Mouse (Mus musculus) activated CD4-positive, CD25-positive, alpha-beta regulatory T cell (primary cell): ENCODE data around the gene Prss42. TPM values are rescaled to one million over a fixed set of nuclear protein-coding genes. Genes with fewer than 3 reads are reported as not detected.

Experiments used
- polyA plus RNA-seq, 2 experiments: library from polyadenylated mRNA; unstranded; fragments of 100-300 nt; shearing (Covaris generic); gene quantifications; one replicate each; pipeline ENCODE4 v1.2.1; 2017

The Prss42 gene
- polyA plus RNA-seq: not detected

DNA sequence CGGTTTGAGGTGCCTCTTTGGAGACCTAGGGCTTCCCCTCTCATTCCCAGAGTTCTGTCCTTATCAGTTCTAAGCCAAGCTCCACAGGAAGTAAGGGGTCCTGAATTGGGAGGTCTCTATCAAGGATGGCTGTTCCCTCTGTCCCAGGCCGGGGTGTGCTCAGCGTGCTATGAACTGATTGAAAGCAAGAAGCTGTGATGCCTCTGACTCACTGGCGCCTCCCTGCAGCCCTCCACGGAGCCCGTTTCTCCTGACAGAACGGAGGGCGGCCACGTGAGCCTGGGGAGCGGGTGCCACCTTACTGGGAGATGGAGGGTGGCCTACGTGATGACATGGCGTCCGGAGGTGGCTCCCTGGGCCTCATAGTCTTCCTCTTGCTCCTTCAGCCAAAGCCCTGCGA is at the start of gene Prss42:
TSS of gene Prss42 (plus strand) at position 301 of the 400 bp plus-strand sequence.

DNA sequence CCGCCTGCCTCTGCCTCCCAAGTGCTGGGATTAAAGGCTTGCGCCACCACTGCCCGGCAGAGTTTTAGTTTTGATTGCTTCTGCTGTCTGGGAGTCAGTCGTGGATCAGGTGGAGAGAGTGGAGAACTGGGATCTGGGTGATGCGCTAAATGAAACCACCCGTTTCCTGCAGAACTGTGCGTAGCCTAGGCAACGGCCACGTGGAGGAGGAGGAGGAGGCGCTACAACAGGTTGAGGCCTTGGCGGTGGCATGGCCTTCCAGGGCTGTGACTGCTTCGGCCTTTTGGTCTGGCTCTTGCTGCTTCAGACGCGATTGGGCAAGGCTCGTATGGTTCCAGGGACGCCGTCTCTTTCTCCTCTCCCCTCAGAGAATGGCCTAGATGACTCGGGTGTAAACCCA is 15.8 kb downstream of the Prss42 start, which contains the start of gene Prss44:
TSS of gene Prss44 (plus strand) at position 206 of the 400 bp plus-strand sequence.

DNA sequence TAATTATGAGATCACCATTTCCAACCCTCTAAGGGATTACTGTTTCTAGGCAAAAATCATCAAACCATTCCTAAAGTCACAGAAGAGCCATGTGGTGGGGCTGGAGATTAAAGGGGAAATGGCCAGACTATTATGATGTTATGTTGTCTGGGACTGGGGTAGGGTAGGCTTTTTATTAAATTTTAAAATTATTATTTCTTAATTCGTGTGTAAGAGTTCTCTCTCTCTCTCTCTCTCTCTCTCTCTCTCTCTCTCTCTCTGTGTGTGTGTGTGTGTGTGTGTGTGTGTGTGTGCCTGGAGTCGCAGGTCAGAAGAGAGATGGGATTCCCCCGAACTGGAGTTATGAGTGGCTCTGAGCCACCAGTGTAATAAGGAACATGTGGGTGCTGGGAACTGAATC is 28.4 kb downstream of the Prss42 start, which contains the start of gene Prss43:
TSS of gene Prss43 (plus strand) at position 301 of the 400 bp plus-strand sequence.

DNA sequence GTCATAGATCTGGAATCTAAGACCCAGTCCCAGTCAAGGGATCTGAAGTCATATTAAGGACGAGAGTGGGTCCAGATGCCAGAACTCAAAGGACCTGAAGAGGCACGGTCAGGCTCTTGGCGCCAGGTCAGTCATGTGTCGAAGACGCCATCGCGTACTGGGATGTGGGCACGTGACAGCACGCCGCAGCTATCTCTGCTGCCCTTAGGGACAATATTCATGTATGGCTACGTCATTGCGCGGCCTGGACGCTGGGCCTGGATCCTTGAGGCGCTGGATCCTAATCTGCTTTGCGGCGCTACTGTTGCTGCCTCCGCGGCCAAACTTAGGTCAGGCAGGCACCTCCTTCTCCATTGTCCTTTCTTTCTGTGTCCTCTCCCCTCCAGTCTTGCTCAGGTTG is 36.4 kb downstream of the Prss42 start, which contains the start of gene Prss45:
TSS of gene Prss45 (plus strand) at position 178 of the 400 bp plus-strand sequence.

DNA sequence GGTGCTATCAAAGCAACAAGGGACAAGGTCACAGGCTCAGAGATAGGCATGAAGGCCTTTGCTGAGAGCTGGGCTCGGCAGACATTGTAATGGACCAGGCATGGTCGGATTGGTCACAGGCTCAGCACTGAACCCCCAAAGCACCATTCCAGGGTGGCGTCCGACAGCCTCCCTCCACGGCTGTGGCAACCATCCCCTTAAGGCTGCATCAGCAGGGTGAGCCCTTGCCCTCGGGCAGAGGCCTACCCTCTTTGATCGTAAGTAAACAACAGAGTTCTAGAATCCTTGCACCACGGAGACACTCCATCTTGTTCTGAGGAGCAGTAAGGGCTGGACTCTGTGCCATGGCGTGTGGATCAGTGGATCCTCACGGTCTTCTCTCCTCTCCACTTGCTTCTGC is 46.2 kb downstream of the Prss42 start, which contains the start of gene Prss46:
TSS of gene Prss46 (plus strand) at position 301 of the 400 bp plus-strand sequence.

Other genes with a start within 250 kb of the Prss42 start
- 1 to 10 TPM; 1.0 to 3.1 TPM for gene Nradd, start 173.7 kb upstream of the Prss42 start, polyA plus RNA-seq
- 10 to 100 TPM; 26.7 to 84.1 TPM for gene Nbeal2, start 144.0 kb upstream of the Prss42 start, polyA plus RNA-seq
- gene Ccdc12, start 141.7 kb upstream of the Prss42 start, polyA plus RNA-seq: 100 to 1,000 TPM; 302 to 304 TPM
- not detected for gene Myl3, start 56.3 kb upstream of the Prss42 start, polyA plus RNA-seq
- gene Pth1r, start 51.0 kb upstream of the Prss42 start, polyA plus RNA-seq: under 1 TPM in 1 of 2 experiments, not detected in 1; 0.07 TPM
- gene Prss44, start 15.8 kb downstream of the Prss42 start, polyA plus RNA-seq: not detected
- gene Prss43, start 28.5 kb downstream of the Prss42 start, polyA plus RNA-seq: under 1 TPM in 1 of 2 experiments, not detected in 1; 0.10 TPM
- under 1 TPM in 1 of 2 experiments, not detected in 1; 0.20 TPM for gene Prss45, start 36.4 kb downstream of the Prss42 start, polyA plus RNA-seq
- gene Prss46, start 46.3 kb downstream of the Prss42 start, polyA plus RNA-seq: not detected
- under 1 TPM in 1 of 2 experiments, not detected in 1; 0.77 TPM for gene Prss50, start 59.8 kb downstream of the Prss42 start, polyA plus RNA-seq
- gene Als2cl, start 81.7 kb downstream of the Prss42 start, polyA plus RNA-seq: 10 to 100 TPM; 20.6 to 33.1 TPM
- gene Tmie, start 81.9 kb downstream of the Prss42 start, polyA plus RNA-seq: 10 to 100 TPM in 1 of 2 experiments, 1 to 10 TPM in 1; 6.7 to 16.9 TPM
- gene Fam240a, start 118.7 kb downstream of the Prss42 start, polyA plus RNA-seq: 1 to 10 TPM in 1 of 2 experiments, not detected in 1; 5.1 TPM
- gene Tdgf1, start 148.0 kb downstream of the Prss42 start, polyA plus RNA-seq: 1 to 10 TPM; 3.3 to 7.6 TPM
- gene Lrrc2, start 153.4 kb downstream of the Prss42 start, polyA plus RNA-seq: under 1 TPM in 1 of 2 experiments, not detected in 1; 0.12 TPM
- gene Rtp3, start 192.4 kb downstream of the Prss42 start, polyA plus RNA-seq: not detected
- gene Ltf, start 221.1 kb downstream of the Prss42 start, polyA plus RNA-seq: 1 to 10 TPM in 1 of 2 experiments, not detected in 1; 1.3 TPM